Mouse (Mus musculus): ENCODE results near the gene 4930404N11Rik. TPM values are rescaled to one million over a fixed set of nuclear protein-coding genes. Genes with fewer than 3 reads are reported as not detected.
A peak's percentile ranks its signal among the peaks of the same experiment; 100 is the strongest.

4930404N11Rik gene
- polyA plus RNA-seq, 1 experiment from 2014 or later: 0.43 TPM

DNA sequence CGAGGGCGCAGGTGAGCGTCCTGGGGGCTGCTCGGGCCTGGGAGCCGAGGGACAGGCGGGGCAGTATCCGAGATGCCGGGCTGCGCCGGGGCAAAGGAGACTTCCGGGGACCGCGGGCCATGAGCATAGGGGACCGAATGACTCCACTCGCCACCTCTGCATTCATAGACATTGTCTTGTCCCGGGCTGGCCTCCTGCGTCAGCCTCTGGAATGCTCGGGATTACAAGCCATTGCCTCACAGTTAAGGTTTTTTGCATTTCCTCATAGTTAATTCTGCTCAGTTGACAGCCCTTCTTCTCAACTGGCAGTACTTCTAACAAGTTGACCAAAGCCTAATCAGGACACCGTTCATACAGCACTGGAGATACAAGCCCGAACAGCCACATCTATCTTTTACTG, 44.2 kb downstream of the 4930404N11Rik start:
- Histone ChIP-seq H3K4me2 (replicated peaks; ENCODE audit: low read depth, low read length) (peak overlapping the region; percentile 58), H3K9me3 (ENCODE audit: control insufficient read depth, low read depth, low read length) (no peaks in the 10 kb centered on the region), H3K4me1 (ENCODE audit: control insufficient read depth, insufficient read depth, low read length) (peaks cover 29% of the 10 kb centered on the region), H3K36me3 (ENCODE audit: control insufficient read depth, insufficient read depth, low read length) (peaks cover 54% of the 10 kb centered on the region), H3K27me3 (ENCODE audit: control insufficient read depth, insufficient read depth, low read length) (no peaks in the 10 kb centered on the region), H3K27ac (ENCODE audit: low read length) (peak overlapping the region; percentile 84; the same call in 1 of the 2 replicates), H3K9ac (replicated peaks; ENCODE audit: low read depth, low read length) (peak overlapping the region; percentile 72), H3K4me3 (ENCODE audit: low read depth, low read length) (peak overlapping the region; percentile 94)
- WGBS: 2% methylated on average over 20 of the region's 20 CpGs
- no peak for ATAC-seq (ENCODE audit: insufficient number of reproducible peaks, insufficient read depth, low FRiP score, low read depth)

DNA sequence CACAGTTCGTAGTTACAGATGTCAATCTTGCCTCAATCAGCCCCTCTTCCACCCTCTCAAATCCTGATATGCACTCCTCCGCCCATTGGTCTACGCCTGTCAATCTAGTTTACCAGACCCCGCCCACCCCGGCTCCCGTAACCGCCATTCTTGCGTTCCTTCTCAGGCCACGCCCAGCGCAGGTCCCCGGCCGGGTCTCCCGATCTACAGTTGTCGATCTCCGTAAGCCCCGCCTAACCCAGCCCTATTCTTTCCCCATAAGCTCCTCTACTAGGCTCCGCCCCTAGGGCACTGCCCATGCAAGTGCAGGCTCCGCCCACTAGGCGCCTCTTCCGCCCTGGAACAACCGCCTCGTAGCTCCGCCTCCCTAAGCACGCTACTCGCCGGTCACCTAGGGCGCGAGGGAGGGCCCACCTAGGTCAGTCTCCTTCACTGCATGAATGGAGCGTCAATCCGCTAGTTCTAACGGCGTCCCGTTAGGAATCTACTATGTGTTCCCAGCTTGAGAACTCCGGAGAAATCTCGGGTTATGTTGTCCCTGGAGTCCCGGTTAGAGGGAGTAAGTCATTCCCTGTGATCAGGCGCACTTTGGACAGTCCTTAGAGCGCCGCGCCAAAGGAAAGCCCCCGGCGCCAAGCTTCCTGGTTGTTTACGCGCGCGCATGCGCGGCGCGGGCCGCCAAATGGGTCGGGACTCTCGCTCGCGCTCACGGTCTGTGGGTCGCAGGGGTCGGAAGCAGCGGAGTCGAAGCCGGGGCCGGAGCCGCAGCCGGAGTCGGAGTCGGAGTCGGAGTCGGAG, 44.9 kb downstream of the 4930404N11Rik start, which contains the start of gene Cactin:
Gene Cactin (plus strand): TSS at position 554 of the 798 bp plus-strand sequence.
- H3K9me3 ChIP-seq (ENCODE audit: control insufficient read depth, low read depth, low read length): no peaks in the 10 kb centered on the region
- H3K27me3 ChIP-seq (ENCODE audit: control insufficient read depth, insufficient read depth, low read length): no peaks in the 10 kb centered on the region
- H3K4me1 ChIP-seq (ENCODE audit: control insufficient read depth, insufficient read depth, low read length): peaks cover 29% of the 10 kb centered on the region
- H3K27ac ChIP-seq (ENCODE audit: low read length): peak within 1 kb of the TSS; percentile 84
- H3K4me3 ChIP-seq (ENCODE audit: low read depth, low read length): peak within 1 kb of the TSS; percentile 94
- WGBS: under 1% methylated on average over 68 of the region's 68 CpGs
- H3K4me2 ChIP-seq (replicated peaks; ENCODE audit: low read depth, low read length): peak within 1 kb of the TSS; percentile 58
- H3K9ac ChIP-seq (replicated peaks; ENCODE audit: low read depth, low read length): peak within 1 kb of the TSS; percentile 72
- H3K36me3 ChIP-seq (ENCODE audit: control insufficient read depth, insufficient read depth, low read length): peaks cover 54% of the 10 kb centered on the region
- ATAC-seq (ENCODE audit: insufficient number of reproducible peaks, insufficient read depth, low FRiP score, low read depth): peak; percentile 92

DNA sequence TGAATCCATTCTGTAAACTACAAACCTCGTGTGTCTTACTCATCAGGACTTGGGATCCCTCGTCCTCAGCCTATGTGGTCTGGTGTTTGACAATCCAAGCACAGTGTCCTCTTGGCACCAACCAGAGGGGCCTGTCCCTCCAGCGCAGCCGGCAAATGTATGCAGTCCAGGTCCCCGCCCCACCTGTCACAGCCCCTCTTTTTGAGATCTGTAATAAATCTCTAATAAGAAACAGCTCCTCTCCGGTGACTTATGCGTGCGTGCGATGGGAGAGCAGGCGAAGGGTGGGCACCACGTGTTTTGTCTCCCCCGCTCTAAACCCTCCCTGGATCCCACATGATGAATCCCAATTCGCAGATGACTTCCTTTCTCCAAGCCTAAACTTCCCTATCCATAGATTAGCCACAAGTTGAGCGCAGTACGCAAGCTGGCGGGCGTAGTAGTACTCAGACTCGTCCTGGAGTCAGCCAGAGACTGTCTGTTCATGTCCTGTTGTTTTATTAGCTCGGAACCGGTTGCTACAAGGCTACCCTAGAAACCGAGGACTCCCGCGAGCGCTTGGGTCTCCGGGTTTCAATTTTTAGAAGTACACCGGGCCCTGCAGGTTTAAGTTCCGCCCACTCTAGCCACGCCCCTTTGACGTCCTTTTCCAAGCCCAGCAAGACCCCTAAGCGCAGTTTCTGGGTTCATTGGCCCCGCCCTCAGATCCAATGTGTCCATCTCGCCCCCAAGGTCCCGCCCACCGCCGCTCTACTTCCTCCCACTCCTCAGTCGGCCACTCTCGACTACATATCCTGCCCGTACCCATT, 45.7 kb downstream of the 4930404N11Rik start:
- H3K9me3 ChIP-seq (ENCODE audit: control insufficient read depth, low read depth, low read length): no peaks in the 10 kb centered on the region
- H3K27me3 ChIP-seq (ENCODE audit: control insufficient read depth, insufficient read depth, low read length): no peaks in the 10 kb centered on the region
- peaks cover 29% of the 10 kb centered on the region for H3K4me1 ChIP-seq (ENCODE audit: control insufficient read depth, insufficient read depth, low read length)
- no peak for ATAC-seq (ENCODE audit: insufficient number of reproducible peaks, insufficient read depth, low FRiP score, low read depth)
- H3K9ac ChIP-seq (replicated peaks; ENCODE audit: low read depth, low read length): peak overlapping the region; percentile 36; the same call in 1 of the 2 replicates
- WGBS: 1% methylated on average over 38 of the region's 38 CpGs
- peak overlapping the region; percentile 84 for H3K27ac ChIP-seq (ENCODE audit: low read length)
- H3K36me3 ChIP-seq (ENCODE audit: control insufficient read depth, insufficient read depth, low read length): peaks cover 53% of the 10 kb centered on the region
- H3K4me3 ChIP-seq (ENCODE audit: low read depth, low read length): peak overlapping the region; percentile 94
- H3K4me2 ChIP-seq (replicated peaks; ENCODE audit: low read depth, low read length): peak overlapping the region; percentile 55

DNA sequence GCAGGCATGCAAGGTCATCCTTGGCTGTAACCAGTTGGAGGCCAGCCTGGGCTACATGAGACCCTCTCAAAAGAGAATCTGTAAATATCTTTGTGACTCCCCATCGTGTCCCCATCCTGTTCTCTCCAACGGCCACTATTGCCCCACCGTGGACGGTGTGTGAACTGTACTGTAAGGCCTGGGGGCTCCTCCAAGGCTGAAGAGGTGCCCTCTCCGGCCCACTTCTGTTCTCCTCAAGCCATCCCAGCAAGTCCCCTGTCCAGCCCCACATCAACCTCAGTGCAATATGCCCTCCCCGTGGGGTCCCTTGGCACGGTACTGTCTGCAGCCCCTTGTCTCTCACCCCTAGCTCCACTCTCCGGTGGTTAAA, 46.3 kb downstream of the 4930404N11Rik start:
- H3K4me3 ChIP-seq (ENCODE audit: low read depth, low read length): peak overlapping the region; percentile 94; the same call in 1 of the 2 replicates
- peaks cover 29% of the 10 kb centered on the region for H3K4me1 ChIP-seq (ENCODE audit: control insufficient read depth, insufficient read depth, low read length)
- no peak for ATAC-seq (ENCODE audit: insufficient number of reproducible peaks, insufficient read depth, low FRiP score, low read depth)
- H3K9me3 ChIP-seq (ENCODE audit: control insufficient read depth, low read depth, low read length): no peaks in the 10 kb centered on the region
- peak overlapping the region; percentile 55 for H3K4me2 ChIP-seq (replicated peaks; ENCODE audit: low read depth, low read length)
- WGBS: 38% methylated on average over 8 of the region's 8 CpGs
- peak overlapping the region; percentile 36; the same call in 1 of the 2 replicates for H3K9ac ChIP-seq (replicated peaks; ENCODE audit: low read depth, low read length)
- peak overlapping the region; percentile 84 for H3K27ac ChIP-seq (ENCODE audit: low read length)
- no peaks in the 10 kb centered on the region for H3K27me3 ChIP-seq (ENCODE audit: control insufficient read depth, insufficient read depth, low read length)
- peaks cover 51% of the 10 kb centered on the region for H3K36me3 ChIP-seq (ENCODE audit: control insufficient read depth, insufficient read depth, low read length)

DNA sequence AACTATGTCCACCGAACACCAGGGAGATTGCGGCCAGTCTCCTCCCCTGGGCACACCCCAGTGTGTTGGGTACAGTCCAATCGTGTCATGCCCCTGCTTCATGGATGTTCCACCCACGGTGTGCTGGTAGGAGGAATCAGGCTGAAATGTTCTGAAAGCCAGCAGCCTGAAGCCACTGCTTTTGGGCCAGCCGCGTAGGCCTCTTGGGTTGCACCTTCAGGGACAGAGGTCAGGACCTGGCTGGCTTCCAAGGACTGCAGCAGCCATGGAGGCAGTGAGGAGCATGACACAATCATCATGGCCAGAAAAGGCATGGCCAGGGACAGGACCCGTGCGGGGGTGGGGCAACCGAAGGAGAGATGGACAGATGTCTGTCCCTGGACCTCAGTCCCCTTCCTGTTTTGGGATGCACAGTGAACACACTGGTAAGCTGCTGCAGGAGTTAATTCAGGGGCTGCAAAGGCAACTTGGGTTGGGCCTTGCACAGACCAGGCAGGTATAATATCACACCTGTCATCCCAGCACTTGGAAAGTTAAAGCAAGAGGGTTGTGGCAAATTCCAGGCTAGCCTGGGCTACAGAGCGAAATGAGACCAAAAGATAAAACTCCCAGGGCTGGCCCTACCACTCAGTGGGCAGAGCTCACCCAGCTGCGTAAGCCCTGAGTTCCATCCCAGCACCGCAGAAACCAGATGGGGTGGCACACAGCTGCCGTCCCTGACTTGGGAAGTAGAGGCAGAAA, 46.9 kb downstream of the 4930404N11Rik start:
- no peak for ATAC-seq (ENCODE audit: insufficient number of reproducible peaks, insufficient read depth, low FRiP score, low read depth)
- no peak overlapping the region for H3K4me3 ChIP-seq (ENCODE audit: low read depth, low read length)
- peaks cover 48% of the 10 kb centered on the region for H3K36me3 ChIP-seq (ENCODE audit: control insufficient read depth, insufficient read depth, low read length)
- no peak overlapping the region for H3K27ac ChIP-seq (ENCODE audit: low read length)
- WGBS: 92% methylated on average over 13 of the region's 13 CpGs
- no peaks in the 10 kb centered on the region for H3K27me3 ChIP-seq (ENCODE audit: control insufficient read depth, insufficient read depth, low read length)
- H3K4me2 ChIP-seq (replicated peaks; ENCODE audit: low read depth, low read length): peak overlapping the region; percentile 55
- no peaks in the 10 kb centered on the region for H3K9me3 ChIP-seq (ENCODE audit: control insufficient read depth, low read depth, low read length)
- H3K4me1 ChIP-seq (ENCODE audit: control insufficient read depth, insufficient read depth, low read length): peaks cover 29% of the 10 kb centered on the region
- no peak overlapping the region; the same call in 1 of the 2 replicates for H3K9ac ChIP-seq (replicated peaks; ENCODE audit: low read depth, low read length)

DNA sequence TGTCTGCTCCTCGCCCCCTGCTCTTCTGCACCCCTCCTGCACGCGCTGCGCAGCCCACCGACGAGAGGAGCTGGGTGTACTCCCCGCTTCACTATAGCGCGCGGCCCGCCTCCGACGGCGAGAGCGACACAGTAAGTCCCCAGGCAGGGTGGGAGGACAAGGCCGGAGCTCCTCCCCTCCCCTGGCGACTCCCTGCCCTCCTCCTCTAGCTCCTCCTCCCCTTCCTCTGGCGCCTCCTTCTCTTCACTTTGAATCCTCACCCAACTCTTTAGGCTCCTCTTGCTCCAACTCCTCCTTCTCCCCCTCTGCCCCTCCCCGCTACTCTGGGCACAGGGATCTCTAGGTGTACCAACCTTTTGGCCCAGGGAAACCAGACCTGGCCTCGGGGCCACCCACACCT, 48.3 kb downstream of the 4930404N11Rik start:
- peaks cover 48% of the 10 kb centered on the region for H3K36me3 ChIP-seq (ENCODE audit: control insufficient read depth, insufficient read depth, low read length)
- no peak for ATAC-seq (ENCODE audit: insufficient number of reproducible peaks, insufficient read depth, low FRiP score, low read depth)

DNA sequence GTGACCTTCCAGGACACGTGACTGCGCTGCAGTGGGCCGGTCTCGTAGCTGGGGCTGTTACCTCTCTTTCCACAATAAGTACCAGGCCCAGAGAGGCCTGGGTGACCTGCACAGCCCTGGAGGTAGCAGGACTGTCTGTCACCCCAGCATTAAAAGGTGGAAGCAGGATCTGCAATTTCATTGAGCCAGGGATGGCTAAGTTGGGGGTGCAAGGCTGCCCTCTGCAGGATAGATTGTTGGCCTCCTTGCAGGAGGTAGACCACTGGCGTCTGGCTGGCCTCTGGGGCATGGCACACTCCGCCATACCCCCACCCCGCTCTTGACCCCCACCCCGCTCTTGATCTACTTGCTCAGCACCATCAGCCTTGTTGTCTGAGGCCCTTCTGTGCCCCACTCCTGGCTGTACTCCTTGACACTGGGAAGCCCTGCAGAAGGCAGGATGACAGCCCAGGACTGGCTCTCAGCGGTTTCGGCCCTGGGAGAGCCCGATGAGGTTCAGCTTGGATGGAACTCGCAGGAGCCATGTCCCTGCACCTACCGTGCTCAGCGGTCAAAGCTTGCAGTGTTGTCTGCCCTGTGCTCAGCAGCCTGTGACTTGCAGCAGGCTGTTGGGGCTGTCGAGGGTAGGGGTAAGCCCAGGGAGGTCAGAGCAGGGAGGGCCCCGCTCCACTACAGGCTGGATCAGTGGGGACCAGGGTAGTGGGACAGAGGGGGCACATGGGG, 49.1 kb downstream of the 4930404N11Rik start:
- H3K36me3 ChIP-seq (ENCODE audit: control insufficient read depth, insufficient read depth, low read length): peaks cover 53% of the 10 kb centered on the region
- H3K4me2 ChIP-seq (replicated peaks; ENCODE audit: low read depth, low read length): peak overlapping the region; percentile 50
- H3K9ac ChIP-seq (replicated peaks; ENCODE audit: low read depth, low read length): peak overlapping the region; percentile 15; the same call in 1 of the 2 replicates
- ATAC-seq (ENCODE audit: insufficient number of reproducible peaks, insufficient read depth, low FRiP score, low read depth): no peak
- no peaks in the 10 kb centered on the region for H3K9me3 ChIP-seq (ENCODE audit: control insufficient read depth, low read depth, low read length)
- peak overlapping the region; percentile 11; the same call in 1 of the 2 replicates for H3K4me3 ChIP-seq (ENCODE audit: low read depth, low read length)
- H3K27ac ChIP-seq (ENCODE audit: low read length): peak overlapping the region; percentile 33; the same call in 1 of the 2 replicates
- 43% methylated on average over 16 of the region's 16 CpGs for WGBS
- H3K4me1 ChIP-seq (ENCODE audit: control insufficient read depth, insufficient read depth, low read length): peaks cover 24% of the 10 kb centered on the region
- no peaks in the 10 kb centered on the region for H3K27me3 ChIP-seq (ENCODE audit: control insufficient read depth, insufficient read depth, low read length)

More for the DNA sequence above, 48.3 kb downstream of the 4930404N11Rik start:
- Histone ChIP-seq H3K9me3 (ENCODE audit: control insufficient read depth, low read depth, low read length) (no peaks in the 10 kb centered on the region), H3K9ac (replicated peaks; ENCODE audit: low read depth, low read length) (peak overlapping the region; percentile 15; the same call in 1 of the 2 replicates), H3K4me3 (ENCODE audit: low read depth, low read length) (peak overlapping the region; percentile 11; the same call in 1 of the 2 replicates), H3K27ac (ENCODE audit: low read length) (peak overlapping the region; percentile 33; the same call in 1 of the 2 replicates), H3K4me1 (ENCODE audit: control insufficient read depth, insufficient read depth, low read length) (peaks cover 29% of the 10 kb centered on the region), H3K4me2 (replicated peaks; ENCODE audit: low read depth, low read length) (peak overlapping the region; percentile 50), H3K27me3 (ENCODE audit: control insufficient read depth, insufficient read depth, low read length) (no peaks in the 10 kb centered on the region)
- 19% methylated on average over 20 of the region's 20 CpGs for WGBS
